Mouse (Mus musculus) MEL (cell line): ENCODE results near the gene Tmem179b. TPM values are rescaled to one million over a fixed set of nuclear protein-coding genes. Genes with fewer than 3 reads are reported as not detected.

Experiments used
- DNase-seq: peaks from one replicate; pipeline ENCODE4 v3.0.0; 2011; ENCODE audit warnings: low read depth, low spot score
- H3K27ac ChIP-seq: 2 replicates; pipeline ENCODE4 v1.5.1; 2012; ENCODE audit warnings: low read depth, mild to moderate bottlenecking, control low read depth, low read length, moderate library complexity; ENCODE audit not compliant: control insufficient read depth
- H3K27me3 ChIP-seq, 2 experiments: fragments of 150-350 bp in 1 of 2; sonication (generic) in 1 of 2; 2 replicates each; pipeline ENCODE4 v1.6.1; 2012; ENCODE audit warnings: low read length in 2 of 2, mild to moderate bottlenecking in 2 of 2, improper control_type of control experiment in 1 of 2, moderate library complexity in 1 of 2; ENCODE audit not compliant: insufficient read depth in 2 of 2, control insufficient read depth in 1 of 2
- H3K36me3 ChIP-seq, 2 experiments: 2 replicates each; pipeline ENCODE4 v1.6.1; 2012 to 2014; ENCODE audit warnings: low read length in 2 of 2, improper control_type of control experiment in 1 of 2, inconsistent platforms in 1 of 2, mild to moderate bottlenecking in 1 of 2; ENCODE audit not compliant: insufficient read depth in 2 of 2, control insufficient read depth in 1 of 2
- H3K4me1 ChIP-seq, 2 experiments: fragments of 150-350 bp in 1 of 2; sonication (generic) in 1 of 2; 2 replicates each; pipeline ENCODE4 v1.6.1; 2012; ENCODE audit warnings: low read length in 2 of 2, improper control_type of control experiment in 1 of 2, mild to moderate bottlenecking in 1 of 2; ENCODE audit not compliant: insufficient read depth in 2 of 2, control insufficient read depth in 1 of 2
- H3K4me3 ChIP-seq, 2 experiments: fragments of 150-350 bp in 1 of 2; sonication (generic) in 1 of 2; 2 replicates each; pipeline ENCODE4 v1.5.1; 2012; ENCODE audit warnings: low read depth in 2 of 2, low read length in 2 of 2, mild to moderate bottlenecking in 2 of 2, moderate library complexity in 2 of 2, control low read depth in 1 of 2, improper control_type of control experiment in 1 of 2; ENCODE audit not compliant: control insufficient read depth in 1 of 2, insufficient read depth in 1 of 2
- H3K79me2 ChIP-seq: 2 replicates; pipeline ENCODE4 v1.6.1; 2012; ENCODE audit warnings: mild to moderate bottlenecking, low read length, moderate library complexity; ENCODE audit not compliant: control insufficient read depth, poor library complexity, insufficient read depth
- H3K9ac ChIP-seq: 2 replicates; pipeline ENCODE4 v1.6.1; 2012; ENCODE audit warnings: low read depth, mild to moderate bottlenecking, control low read depth, low read length, moderate library complexity; ENCODE audit not compliant: control insufficient read depth, poor library complexity, severe bottlenecking
- H3K9me3 ChIP-seq: fragments of 150-350 bp; sonication (generic); replicated peaks from 2 replicates; pipeline ENCODE4 v1.6.1; 2012; ENCODE audit warnings: mild to moderate bottlenecking, low read length, improper control_type of control experiment, moderate library complexity; ENCODE audit not compliant: insufficient read depth
- BHLHE40 ChIP-seq: IDR thresholded peaks from 2 replicates; pipeline ENCODE4 v1.6.1; 2012; ENCODE audit warnings: low read depth, mild to moderate bottlenecking, inconsistent platforms, low read length, improper control_type of control experiment, borderline replicate concordance
- CHD2 ChIP-seq: IDR thresholded peaks from 2 replicates; pipeline ENCODE4 v1.6.1; 2011; ENCODE audit warnings: low read length, improper control_type of control experiment
- CTCF ChIP-seq, 3 experiments: IDR thresholded peaks in 2 of 3; conservative IDR thresholded peaks in 1 of 3; 2 replicates each; pipeline ENCODE4 v1.5.1; 2011 to 2012; ENCODE audit warnings: low read length in 3 of 3, low read depth in 2 of 3, mild to moderate bottlenecking in 2 of 3, improper control_type of control experiment in 1 of 3, inconsistent platforms in 1 of 3, mixed read lengths in 1 of 3, moderate library complexity in 1 of 3; ENCODE audit not compliant: control insufficient read depth in 1 of 3, insufficient read depth in 1 of 3, poor library complexity in 1 of 3, severe bottlenecking in 1 of 3
- ELF1 ChIP-seq: IDR thresholded peaks from 2 replicates; pipeline ENCODE4 v1.6.1; 2014; ENCODE audit warnings: low read depth, mild to moderate bottlenecking, inconsistent platforms, low read length, improper control_type of control experiment, moderate library complexity
- ETS1 ChIP-seq: IDR thresholded peaks from 2 replicates; pipeline ENCODE4 v1.6.1; 2012; ENCODE audit warnings: low read depth, mild to moderate bottlenecking, inconsistent platforms, low read length, improper control_type of control experiment, moderate library complexity
- GABPA ChIP-seq: IDR thresholded peaks from 2 replicates; pipeline ENCODE4 v1.6.1; 2012; ENCODE audit warnings: low read depth, mild to moderate bottlenecking, inconsistent platforms, low read length, improper control_type of control experiment, moderate library complexity
- HCFC1 ChIP-seq: IDR thresholded peaks from 2 replicates; pipeline ENCODE4 v1.6.1; 2012; ENCODE audit warnings: low read depth, mild to moderate bottlenecking, inconsistent platforms, low read length, improper control_type of control experiment, moderate library complexity
- JUND ChIP-seq: IDR thresholded peaks from 2 replicates; pipeline ENCODE4 v1.6.1; 2011; ENCODE audit warnings: low read depth, mild to moderate bottlenecking, improper control_type of control experiment, low read length
- MAFK ChIP-seq: IDR thresholded peaks from 2 replicates; pipeline ENCODE4 v1.6.1; 2011; ENCODE audit warnings: low read depth, mild to moderate bottlenecking, low read length, improper control_type of control experiment, borderline replicate concordance
- MAX ChIP-seq: IDR thresholded peaks from 2 replicates; pipeline ENCODE4 v1.6.1; 2011; ENCODE audit warnings: low read length, improper control_type of control experiment
- MEF2A ChIP-seq: IDR thresholded peaks from 2 replicates; pipeline ENCODE4 v1.6.1; 2014; ENCODE audit warnings: low read depth, mild to moderate bottlenecking, inconsistent platforms, low read length, improper control_type of control experiment; ENCODE audit not compliant: poor library complexity, insufficient replicate concordance, severe bottlenecking; ENCODE audit errors: extremely low read depth
- MXI1 ChIP-seq: IDR thresholded peaks from 2 replicates; pipeline ENCODE4 v1.6.1; 2011; ENCODE audit warnings: mild to moderate bottlenecking, low read depth, low read length, improper control_type of control experiment
- MYB ChIP-seq: IDR thresholded peaks from 2 replicates; pipeline ENCODE4 v1.6.1; 2011; ENCODE audit warnings: mild to moderate bottlenecking, low read depth, low read length, improper control_type of control experiment
- MYC ChIP-seq: IDR thresholded peaks from 2 replicates; pipeline ENCODE4 v1.6.1; 2011; ENCODE audit warnings: low read depth, mild to moderate bottlenecking, low read length, improper control_type of control experiment, moderate library complexity
- NELFE ChIP-seq: IDR thresholded peaks from 2 replicates; pipeline ENCODE4 v1.6.1; 2011; ENCODE audit warnings: low read depth, low read length, improper control_type of control experiment
- RAD21 ChIP-seq: IDR thresholded peaks from 2 replicates; pipeline ENCODE4 v1.6.1; 2011; ENCODE audit warnings: mild to moderate bottlenecking, low read depth, low read length, improper control_type of control experiment
- RCOR1 ChIP-seq: IDR thresholded peaks from 2 replicates; pipeline ENCODE4 v1.6.1; 2012; ENCODE audit warnings: low read depth, mild to moderate bottlenecking, inconsistent platforms, low read length, improper control_type of control experiment
- SIN3A ChIP-seq: IDR thresholded peaks from 2 replicates; pipeline ENCODE4 v1.6.1; 2012; ENCODE audit warnings: low read length, improper control_type of control experiment, inconsistent platforms
- TAL1 ChIP-seq: IDR thresholded peaks from 2 replicates; pipeline ENCODE4 v1.6.1; 2012; ENCODE audit warnings: mild to moderate bottlenecking, inconsistent platforms, low read length, moderate library complexity, mixed read lengths
- UBTF ChIP-seq: IDR thresholded peaks from 2 replicates; pipeline ENCODE4 v1.6.1; 2012; ENCODE audit warnings: low read depth, mild to moderate bottlenecking, inconsistent platforms, low read length, improper control_type of control experiment, moderate library complexity, borderline replicate concordance; ENCODE audit not compliant: insufficient read depth
- USF2 ChIP-seq, 2 experiments: IDR thresholded peaks; 2 replicates each; pipeline ENCODE4 v1.6.1; 2011 to 2012; ENCODE audit warnings: improper control_type of control experiment in 2 of 2, low read length in 2 of 2, borderline replicate concordance in 1 of 2, inconsistent platforms in 1 of 2, low read depth in 1 of 2, mild to moderate bottlenecking in 1 of 2; ENCODE audit not compliant: insufficient read depth in 1 of 2
- ZKSCAN1 ChIP-seq: IDR thresholded peaks from 2 replicates; pipeline ENCODE4 v1.6.1; 2012; ENCODE audit warnings: low read depth, mild to moderate bottlenecking, inconsistent platforms, low read length, improper control_type of control experiment, moderate library complexity
- ZMIZ1 ChIP-seq: IDR thresholded peaks from 2 replicates; pipeline ENCODE4 v1.6.1; 2012; ENCODE audit warnings: low read depth, mild to moderate bottlenecking, inconsistent platforms, low read length, improper control_type of control experiment, moderate library complexity
- ZNF384 ChIP-seq: IDR thresholded peaks from 2 replicates; pipeline ENCODE4 v1.6.1; 2012; ENCODE audit warnings: low read depth, mild to moderate bottlenecking, inconsistent platforms, low read length, improper control_type of control experiment
- polyA plus RNA-seq, 2 experiments: library from polyadenylated mRNA; stranded (reverse) in 1 of 2; unstranded in 1 of 2; fragments of >175 nt in 1 of 2; fragments of >200 nt in 1 of 2; gene quantifications; 2 replicates each; pipeline versions ENCODE4 v1.2.1 to v1.2.4; 2012; ENCODE audit warnings: low replicate concordance in 2 of 2, low read depth in 1 of 2; ENCODE audit not compliant: insufficient read length in 2 of 2, insufficient read depth in 1 of 2, missing spikeins in 1 of 2
- total RNA-seq: library from RNA; depleted of rRNA; stranded (reverse); fragments of 300-350 nt; gene quantifications from 2 replicates; pipeline ENCODE4 v1.2.3, GENCODE M21; 2012

Gene Tmem179b
- total and polyA plus RNA-seq, 3 experiments: 60.0 to 101 TPM; not detected in 1

- TF ChIP-seq ETS1: no peak
- no peak for TF ChIP-seq MYC
- TF ChIP-seq UBTF: no peak
- no peak for TF ChIP-seq ZKSCAN1
- no peak for TF ChIP-seq MYB
- peak; percentile 77 for TF ChIP-seq SIN3A
- no peak; the same call in none of the 2 replicates for TF ChIP-seq MAX
- no peak for TF ChIP-seq MEF2A
- peak; percentile 72 for TF ChIP-seq ZNF384
- no peak for TF ChIP-seq GABPA
- no peak for TF ChIP-seq MAFK
- TF ChIP-seq BHLHE40: no peak
- peak; percentile 54 for TF ChIP-seq ELF1
- TF ChIP-seq MXI1: peak; percentile 50
- TF ChIP-seq NELFE: peak; percentile 81
- TF ChIP-seq RCOR1: no peak
- TF ChIP-seq HCFC1: peak; percentile 77
- TF ChIP-seq JUND: no peak
- TF ChIP-seq TAL1: no peak
- TF ChIP-seq USF2 (IDR thresholded peaks at IDR 0.05; ENCODE audit: borderline replicate concordance in 1 of 2, insufficient read depth in 1 of 2, low read depth in 1 of 2, low read length in 2 of 2): no peak
- peak; percentile 35; the same call in 1 of the 2 replicates for TF ChIP-seq ZMIZ1
- peak; percentile 71 for TF ChIP-seq CHD2
- TF ChIP-seq RAD21: no peak
Measured at GRCm38 (mm10) chr19:8802130-8802821, 28.0 kb upstream of the Tmem179b start, which contains the start of gene Zbtb3 (continued).

DNA sequence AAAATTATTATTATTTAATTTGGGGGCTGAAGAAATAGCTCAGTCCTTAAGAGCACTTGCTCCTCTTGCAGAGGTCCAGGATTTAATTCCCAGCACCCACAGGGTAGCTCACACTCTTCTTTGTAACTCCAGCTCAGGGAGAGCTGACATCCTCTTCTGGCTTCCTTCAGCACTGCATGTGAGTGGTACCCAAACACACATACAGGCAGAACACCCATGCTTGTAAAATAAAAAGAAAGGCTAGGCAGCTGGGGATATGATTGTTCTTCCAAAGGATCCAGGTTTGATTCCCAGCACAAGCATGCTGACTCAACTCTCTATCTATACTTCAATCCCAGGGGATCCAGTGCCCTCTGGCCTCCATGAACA, 24.7 kb upstream of the Tmem179b start:
- Histone ChIP-seq H3K27me3 (no peaks in the 10 kb centered on the region), H3K9ac (peak overlapping the region; percentile 65)
- peak; percentile 57 for DNase-seq
- no peak for TF ChIP-seq CTCF (IDR thresholded peaks at IDR 0.05 in 2 of 3, conservative IDR thresholded peaks at IDR 0.05 in 1 of 3; ENCODE audit: control insufficient read depth in 1 of 3, insufficient read depth in 1 of 3, low read depth in 2 of 3, low read length in 3 of 3, poor library complexity in 1 of 3, severe bottlenecking in 1 of 3)
- TF ChIP-seq, all 39 proteins: peak for 0
- Histone ChIP-seq H3K9me3 (no peaks in the 10 kb centered on the region), H3K79me2 (peaks cover 22% of the 10 kb centered on the region), H3K4me1 (peaks cover 4 to 23% of the 10 kb centered on the region in 2 experiments), H3K27ac (no peak overlapping the region), H3K4me3 (peak overlapping the region; percentile 69 to 95), H3K36me3 (peaks cover 3 to 18% of the 10 kb centered on the region in 2 experiments)
